Mouse (Mus musculus): ENCODE results near the gene Ttc26.

- TF ChIP-seq EP300 (IDR thresholded peaks at IDR 0.05; ENCODE audit: low read depth), result no peak
- TF ChIP-seq CTCF (IDR thresholded peaks at IDR 0.05; ENCODE audit: low read depth), result no peak
These were observed 7.0 kb upstream of the Ttc26 start for GRCm38 (mm10) chr6:38374271-38374670.
